Mouse (Mus musculus) E14TG2a.4 (cell line): Measurements from ENCODE around the gene Spint2.
A peak's percentile ranks its signal among the peaks of the same experiment; 100 is the strongest.
"Not testable (repeated sequence)": the region's sequence is repeated elsewhere in the genome, so short reads cannot be mapped to it uniquely, and the experiment has no call there.

ENCODE experiments used
- H3K27me3 ChIP-seq: 2 replicates; pipeline ENCODE4 v1.6.1; 2014; ENCODE audit warnings: low read length, control low read depth; ENCODE audit not compliant: insufficient read depth
- H3K36me3 ChIP-seq: 2 replicates; pipeline ENCODE4 v1.6.1; 2014; ENCODE audit warnings: low read length, control low read depth; ENCODE audit not compliant: insufficient read depth
- H3K4me1 ChIP-seq: replicated peaks from 2 replicates; pipeline ENCODE4 v1.6.1; 2014; ENCODE audit warnings: low read depth, low read length, control low read depth
- H3K4me3 ChIP-seq: replicated peaks from 2 replicates; pipeline ENCODE4 v1.5.1; 2014; ENCODE audit warnings: mild to moderate bottlenecking, low read length
- H3K9me3 ChIP-seq: 2 replicates; pipeline ENCODE4 v1.6.1; 2014; ENCODE audit warnings: low read length, control low read depth
- CTCF ChIP-seq: conservative IDR thresholded peaks from 2 replicates; pipeline ENCODE4 v1.5.1; 2014; ENCODE audit warnings: low read length
- NANOG ChIP-seq: IDR thresholded peaks from 2 replicates; pipeline ENCODE4 v1.6.1; 2014; ENCODE audit warnings: borderline replicate concordance, low read length, mixed read lengths
- POU5F1 ChIP-seq: IDR thresholded peaks from 2 replicates; pipeline ENCODE4 v1.6.1; 2014; ENCODE audit warnings: low read length, borderline replicate concordance

Gene Spint2

GRCm38 (mm10) chr7:29246619-29247313 lies 34.9 kb downstream of the Spint2 start:
- no peaks in the 10 kb centered on the region for H3K27me3 ChIP-seq
- H3K4me3 ChIP-seq, result peak overlapping the region; percentile 60
- TF ChIP-seq NANOG, result no peak
- TF ChIP-seq CTCF, result no peak
- H3K9me3 ChIP-seq, result no peaks in the 10 kb centered on the region
- H3K4me1 ChIP-seq, result peaks cover 84% of the 10 kb centered on the region
- H3K36me3 ChIP-seq, result peaks cover 40% of the 10 kb centered on the region

GRCm38 (mm10) chr7:29246015-29246414 lies 35.7 kb downstream of the Spint2 start:
- no peaks in the 10 kb centered on the region for H3K27me3 ChIP-seq
- H3K4me1 ChIP-seq, result peaks cover 87% of the 10 kb centered on the region
- H3K9me3 ChIP-seq, result no peaks in the 10 kb centered on the region
- H3K4me3 ChIP-seq, result 0 out of 2 replicates have a peak overlapping the region, but pooled peaks have one; percentile 26
- no peak for TF ChIP-seq NANOG
- TF ChIP-seq CTCF, result no peak
- TF ChIP-seq POU5F1, result no peak
- H3K36me3 ChIP-seq, result peaks cover 48% of the 10 kb centered on the region

DNA sequence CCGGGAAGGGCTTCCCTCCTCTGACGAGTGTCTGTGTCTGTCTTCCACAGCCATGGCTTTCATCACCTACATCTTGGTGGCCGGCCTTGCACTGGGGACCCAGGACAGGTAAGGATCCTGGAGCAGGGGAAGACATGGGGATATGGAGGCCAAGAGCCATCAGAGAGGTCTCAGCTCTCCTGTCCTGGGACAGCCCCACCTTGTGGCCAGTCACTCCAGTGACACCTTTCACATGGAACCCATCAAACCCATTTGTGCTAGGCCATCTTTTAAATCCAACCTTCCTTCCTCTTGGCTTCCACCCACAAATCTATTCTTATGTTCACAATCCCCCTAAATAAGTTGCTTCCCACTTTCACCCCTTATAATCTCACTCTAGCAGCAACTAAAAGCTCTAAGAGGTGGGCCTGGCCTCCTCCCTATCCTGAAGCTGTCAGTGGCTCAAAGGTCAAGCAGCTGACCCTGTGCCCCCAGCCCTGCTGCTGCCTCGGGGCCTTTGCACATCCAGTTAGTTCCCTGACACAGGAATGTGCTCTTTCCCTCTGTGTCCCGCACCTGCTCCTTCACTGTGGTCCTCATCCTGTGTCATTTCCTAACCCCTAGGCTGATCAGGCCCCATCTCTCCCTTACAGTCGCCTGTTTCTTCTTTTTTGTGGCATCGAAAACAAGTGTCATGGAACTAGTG lies 36.8 kb downstream of the Spint2 start:
- Histone ChIP-seq H3K36me3 (peaks cover 57% of the 10 kb centered on the region), H3K27me3 (no peaks in the 10 kb centered on the region), H3K4me3 (peak overlapping the region; percentile 58), H3K4me1 (peaks cover 96% of the 10 kb centered on the region), H3K9me3 (no peaks in the 10 kb centered on the region)
- TF ChIP-seq CTCF (peak; percentile 51), NANOG (no peak), POU5F1 (no peak)

DNA sequence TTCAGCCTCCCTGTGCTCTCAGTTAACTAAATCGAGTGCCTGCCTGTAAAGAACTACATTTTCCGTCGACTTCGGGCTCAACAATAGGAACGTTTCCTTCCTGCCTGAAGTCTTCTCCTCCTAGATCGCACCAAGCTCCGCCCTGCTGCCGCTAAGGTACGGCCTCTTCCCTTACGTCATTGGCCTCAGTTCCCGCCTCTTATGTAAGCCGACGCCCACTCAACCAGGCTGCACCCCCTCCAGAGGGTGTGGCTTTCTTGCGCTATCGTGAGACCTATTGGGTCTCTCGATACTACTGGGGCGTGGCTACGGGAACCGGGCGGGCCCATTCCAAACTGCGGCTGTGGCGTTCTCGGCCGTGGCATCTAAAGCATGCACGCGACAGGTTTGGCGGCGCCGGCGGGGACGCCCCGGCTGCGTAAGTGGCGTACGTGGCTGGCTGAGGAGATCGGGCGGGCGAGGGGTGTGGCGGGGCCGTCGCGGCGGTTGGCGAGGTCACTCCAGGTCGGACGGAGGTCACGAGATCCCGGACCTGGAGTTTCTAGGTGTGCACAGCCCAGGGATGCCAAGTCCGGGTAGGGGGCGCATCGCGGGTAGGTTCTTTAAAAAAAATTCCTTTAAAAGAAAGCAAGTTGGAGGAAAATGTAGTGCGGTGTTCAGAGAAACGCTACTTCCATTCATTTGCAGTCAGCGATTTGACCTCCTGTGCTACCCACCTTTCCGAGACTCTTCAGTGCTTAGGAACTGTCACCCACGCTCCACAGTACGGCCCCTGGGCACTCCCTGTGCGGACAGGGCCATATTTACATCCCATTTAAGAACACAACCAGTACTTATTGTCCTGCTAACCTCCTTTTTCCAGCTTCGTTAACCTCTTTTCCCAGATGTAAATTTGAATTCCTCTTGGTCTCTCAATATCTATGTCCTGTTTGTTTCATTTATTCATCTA lies 43.4 kb downstream of the Spint2 start, which contains the start of gene Yif1b:
TSS of gene Yif1b (plus strand) at position 311 of the 949 bp plus-strand sequence.
- Histone ChIP-seq H3K9me3 (no peaks in the 10 kb centered on the region), H3K4me1 (peaks cover 50% of the 10 kb centered on the region), H3K36me3 (peaks cover 24% of the 10 kb centered on the region), H3K4me3 (peak within 1 kb of the TSS; percentile 88), H3K27me3 (peaks cover 6% of the 10 kb centered on the region)
- TF ChIP-seq NANOG, result no peak
- no peak for TF ChIP-seq CTCF
- TF ChIP-seq POU5F1, result no peak

GRCm38 (mm10) chr7:29237596-29237995 lies 44.1 kb downstream of the Spint2 start:
- Histone ChIP-seq H3K27me3 (peaks cover 12% of the 10 kb centered on the region), H3K4me1 (peaks cover 43% of the 10 kb centered on the region), H3K36me3 (peaks cover 21% of the 10 kb centered on the region), H3K4me3 (peak overlapping the region; percentile 64)
- not testable (repeated sequence) for H3K9me3 ChIP-seq

GRCm38 (mm10) chr7:29236593-29236992 lies 45.1 kb downstream of the Spint2 start:
- peaks cover 15% of the 10 kb centered on the region for H3K36me3 ChIP-seq
- no peak for TF ChIP-seq CTCF
- peaks cover 22% of the 10 kb centered on the region for H3K27me3 ChIP-seq
- no peaks in the 10 kb centered on the region for H3K9me3 ChIP-seq
- no peak overlapping the region for H3K4me3 ChIP-seq
- peaks cover 41% of the 10 kb centered on the region for H3K4me1 ChIP-seq

GRCm38 (mm10) chr7:29234661-29235060 lies 47.1 kb downstream of the Spint2 start:
- peak; percentile 97 for TF ChIP-seq CTCF
- TF ChIP-seq POU5F1, result no peak
- no peak overlapping the region for H3K4me3 ChIP-seq
- H3K27me3 ChIP-seq, result peaks cover 42% of the 10 kb centered on the region
- H3K36me3 ChIP-seq, result no peaks in the 10 kb centered on the region
- H3K4me1 ChIP-seq, result peaks cover 34% of the 10 kb centered on the region
- H3K9me3 ChIP-seq, result no peaks in the 10 kb centered on the region

DNA sequence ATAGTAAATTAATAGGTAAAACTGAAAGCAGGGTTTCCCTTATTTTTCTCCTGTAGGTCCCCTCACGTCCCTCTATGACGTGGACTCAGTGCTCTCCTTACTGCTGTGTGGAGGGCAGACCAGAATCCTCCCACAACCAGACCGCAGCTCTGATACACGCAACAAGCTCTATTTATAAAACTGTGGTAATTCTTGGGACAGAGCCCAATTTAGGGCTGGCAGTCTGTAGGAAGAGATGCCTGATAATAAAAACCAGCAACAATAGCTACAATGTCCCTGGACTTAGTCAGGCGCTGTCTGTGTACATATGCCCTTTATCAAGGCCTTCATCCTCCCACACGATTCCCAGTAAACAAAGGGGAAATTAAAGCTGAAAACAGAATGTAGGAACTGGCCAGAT lies 48.0 kb downstream of the Spint2 start:
- peaks cover 34% of the 10 kb centered on the region for H3K4me1 ChIP-seq
- peaks cover 51% of the 10 kb centered on the region for H3K27me3 ChIP-seq
- no peaks in the 10 kb centered on the region for H3K36me3 ChIP-seq
- TF ChIP-seq NANOG (no peak), CTCF (no peak), POU5F1 (no peak)
- H3K4me3 ChIP-seq, result no peak overlapping the region
- no peaks in the 10 kb centered on the region for H3K9me3 ChIP-seq
